Mouse (Mus musculus) liver, embryonic 14.5 days (tissue): ENCODE measurements around the gene Pacs2. TPM values are rescaled to one million over a fixed set of nuclear protein-coding genes. Genes with fewer than 3 reads are reported as not detected.

ENCODE experiments used
- ATAC-seq: fragments of 200-750 bp; cut with Nextera tagmentation; 2 replicates; pipeline ENCODE4 v1.8.0; 2017; ENCODE audit warnings: moderate number of reproducible peaks, mild to moderate bottlenecking, moderate library complexity; ENCODE audit not compliant: insufficient read depth
- DNase-seq, 3 experiments: peaks; one replicate each; pipeline ENCODE4 v3.0.0-alpha.2; 2012 to 2013; ENCODE audit warnings: low read depth in 3 of 3, low spot score in 3 of 3
- H3K27ac ChIP-seq: fragments of 300-500 bp; sonication (generic); 2 replicates; pipeline ENCODE4 v1.5.1; 2014; ENCODE audit warnings: moderate library complexity, mild to moderate bottlenecking, control low read depth, inconsistent platforms
- H3K27me3 ChIP-seq: fragments of 300-500 bp; sonication (generic); 2 replicates; pipeline ENCODE4 v1.6.1; 2014; ENCODE audit warnings: mild to moderate bottlenecking, low read length, moderate library complexity; ENCODE audit not compliant: control insufficient read depth, insufficient read depth
- H3K36me3 ChIP-seq: fragments of 300-500 bp; sonication (generic); replicated peaks from 2 replicates; pipeline ENCODE4 v1.6.1; 2014; ENCODE audit warnings: low read depth; ENCODE audit not compliant: control insufficient read depth, insufficient read depth
- H3K4me1 ChIP-seq, 2 experiments: fragments of 200-500 bp in 1 of 2; fragments of 300-500 bp in 1 of 2; sonication (generic) in 1 of 2; replicated peaks; 2 replicates each; pipeline ENCODE4 v1.6.1; 2012 to 2014; ENCODE audit warnings: antibody characterized with exemption in 1 of 2, inconsistent platforms in 1 of 2, low read length in 1 of 2; ENCODE audit not compliant: control insufficient read depth in 2 of 2, insufficient read depth in 2 of 2
- H3K4me2 ChIP-seq: fragments of 300-500 bp; sonication (generic); 2 replicates; pipeline ENCODE4 v1.6.1; 2014; ENCODE audit warnings: low read depth, mild to moderate bottlenecking, control low read depth, moderate library complexity
- H3K4me3 ChIP-seq, 2 experiments: fragments of 200-500 bp in 1 of 2; fragments of 300-500 bp in 1 of 2; sonication (generic) in 1 of 2; 2 replicates each; pipeline ENCODE4 v1.5.1; 2012 to 2014; ENCODE audit warnings: low read depth in 2 of 2, low read length in 2 of 2, mild to moderate bottlenecking in 2 of 2, control low read depth in 1 of 2, inconsistent platforms in 1 of 2, moderate library complexity in 1 of 2; ENCODE audit not compliant: insufficient read depth in 1 of 2
- H3K9ac ChIP-seq: fragments of 300-500 bp; sonication (generic); replicated peaks from 2 replicates; pipeline ENCODE4 v1.6.1; 2014; ENCODE audit warnings: mild to moderate bottlenecking, control low read depth, moderate library complexity
- H3K9me3 ChIP-seq: fragments of 300-500 bp; sonication (generic); 2 replicates; pipeline ENCODE4 v1.6.1; 2016; ENCODE audit warnings: low read length, mixed read lengths; ENCODE audit not compliant: control insufficient read depth
- CTCF ChIP-seq: IDR thresholded peaks from 2 replicates; pipeline ENCODE4 v1.5.1; 2016; ENCODE audit warnings: antibody characterized with exemption, low read depth, control low read depth
- EP300 ChIP-seq: IDR thresholded peaks from 2 replicates; pipeline ENCODE4 v1.6.1; 2016; ENCODE audit warnings: antibody characterized with exemption, low read depth
- WGBS: fragments of 180-500 bp; shearing (Covaris S2); extraction: QIAGEN DNeasy Blood & Tissue Kit; methylation state at CpG from one replicate; pipeline ENCODE4 v1.1.7; 2014; ENCODE audit not compliant: insufficient replicate concordance; 5-methylcytosine and 5-hydroxymethylcytosine counted together
- polyA plus RNA-seq, 2 experiments: library from polyadenylated mRNA; depleted of rRNA in 1 of 2; stranded (reverse) in 1 of 2; unstranded in 1 of 2; fragments of >200 nt; fragmentation: Nextera tagmentation in 1 of 2; extraction: Ambion mirVana in 1 of 2; gene quantifications; 2 replicates each; pipeline versions ENCODE4 v1.2.1 to v1.2.3; 2012 to 2014

Gene Pacs2
- polyA plus RNA-seq (2012; rRNA removed) (9.1 and 11.7 TPM in 2 replicates), polyA plus RNA-seq (2014; fragmentation: Nextera tagmentation; extraction: Ambion mirVana) (3.7 and 5.4 TPM in 2 replicates)

DNA sequence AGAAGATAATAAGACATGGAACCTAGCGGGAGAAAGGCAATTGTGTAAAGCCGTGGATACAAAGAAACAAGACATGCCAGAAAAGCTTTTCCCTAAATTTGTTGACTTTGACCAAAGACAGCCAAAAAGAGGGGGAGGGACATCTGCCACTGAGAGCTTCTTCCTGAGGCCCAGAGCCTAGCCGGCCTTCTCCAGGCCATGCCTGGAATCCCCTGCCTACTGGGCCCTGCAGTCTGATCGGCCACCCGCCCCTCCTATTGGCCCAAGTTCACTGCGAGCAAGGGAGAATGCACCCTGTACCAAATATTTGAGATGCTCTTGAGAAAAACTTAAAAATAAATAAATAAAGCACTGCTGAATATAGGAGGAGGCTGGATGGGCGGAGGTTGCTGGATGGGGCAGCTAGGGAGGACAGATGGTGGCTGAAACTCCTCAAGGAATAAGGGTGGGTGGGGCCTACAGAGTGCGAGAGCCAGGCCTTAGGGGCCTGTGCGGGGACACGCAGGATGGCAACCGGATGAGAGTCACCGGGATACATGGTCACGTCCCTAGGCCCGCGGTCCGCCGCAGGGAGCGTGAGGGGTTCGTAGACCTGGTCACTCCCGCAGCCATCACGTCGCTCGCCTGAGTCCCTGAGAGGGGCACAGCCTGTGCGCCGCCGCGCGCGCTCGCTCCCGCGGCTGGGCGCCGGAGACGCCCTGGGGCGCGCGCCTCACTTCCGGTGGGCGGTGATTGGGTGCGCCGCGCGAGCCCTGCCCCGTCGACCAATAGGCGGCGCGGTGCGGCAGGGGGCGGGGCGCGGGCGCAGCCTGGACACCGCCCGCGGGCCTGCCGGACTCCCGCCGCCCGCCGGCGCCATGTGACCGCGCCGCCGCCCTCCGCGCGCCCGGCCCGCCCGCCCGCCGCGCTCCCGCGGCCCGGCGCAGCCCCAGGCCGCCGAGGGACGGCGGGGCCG is at the start of gene Pacs2:
Pacs2 (plus strand) TSS at position 905 of the 955 bp plus-strand sequence.
- Histone ChIP-seq H3K27ac (peak within 1 kb of the TSS; percentile 70), H3K27me3 (no peaks in the 10 kb centered on the region), H3K4me1 (peaks cover 3 to 17% of the 10 kb centered on the region in 2 experiments; a peak in 3 of 4 replicates), H3K36me3 (no peaks in the 10 kb centered on the region), H3K4me3 (peak within 1 kb of the TSS; percentile 74 to 85), H3K9me3 (no peaks in the 10 kb centered on the region), H3K4me2 (peak within 1 kb of the TSS; percentile 93), H3K9ac (peak within 1 kb of the TSS; percentile 88)
- peak; percentile 92 for ATAC-seq
- TF ChIP-seq CTCF (no peak), EP300 (no peak)
- 5% methylated on average over 60 of the region's 85 CpGs for WGBS
- DNase-seq = peak; percentile 86 to 90 (median 88)

- Histone ChIP-seq H3K9me3 (no peaks in the 10 kb centered on the region), H3K9ac (no peak overlapping the region), H3K4me1 (no peaks in the 10 kb centered on the region), H3K4me3 (no peak overlapping the region), H3K27me3 (no peaks in the 10 kb centered on the region), H3K36me3 (peaks cover 71% of the 10 kb centered on the region), H3K27ac (no peak overlapping the region), H3K4me2 (no peak overlapping the region)
- DNase-seq (no peak), ATAC-seq (no peak)
- WGBS = 89% methylated on average over 13 of the region's 13 CpGs
- no peak for TF ChIP-seq CTCF
These were observed 48.5 kb upstream of the Pacs2 start for GRCm38 (mm10) chr12:112965783-112966182.

- Histone ChIP-seq H3K9ac (no peak overlapping the region), H3K4me1 (no peaks in the 10 kb centered on the region), H3K4me2 (no peak overlapping the region), H3K9me3 (no peaks in the 10 kb centered on the region), H3K27ac (no peak overlapping the region), H3K36me3 (peaks cover 58% of the 10 kb centered on the region), H3K4me3 (no peak overlapping the region), H3K27me3 (no peaks in the 10 kb centered on the region)
- no peak for ATAC-seq
- DNase-seq = no peak
- TF ChIP-seq CTCF (no peak), EP300 (no peak)
- 75% methylated on average over 8 of the region's 8 CpGs for WGBS
These were observed 45.4 kb upstream of the Pacs2 start for GRCm38 (mm10) chr12:112968943-112969342.

DNA sequence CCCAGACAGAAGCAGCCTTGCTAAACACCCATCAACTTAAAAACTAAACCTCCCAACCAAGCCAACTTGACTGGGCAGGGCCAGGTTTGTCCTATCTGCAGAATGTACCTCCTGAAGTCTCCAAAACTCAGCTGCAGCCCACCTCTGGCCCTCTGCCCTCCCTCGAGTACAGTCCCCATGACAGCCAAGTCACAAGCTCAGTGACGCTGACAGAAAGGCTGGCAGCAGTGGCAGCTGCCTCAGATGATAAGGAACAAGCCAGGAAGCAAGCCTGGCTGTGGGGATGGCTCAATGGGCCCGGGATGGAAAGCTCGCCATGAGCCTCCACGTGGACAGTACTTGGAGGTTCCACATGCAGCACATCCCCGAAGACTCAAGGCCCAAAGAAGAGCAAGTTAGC is 44.7 kb upstream of the Pacs2 start:
- Histone ChIP-seq H3K9me3 (no peaks in the 10 kb centered on the region), H3K4me1 (no peaks in the 10 kb centered on the region), H3K4me2 (no peak overlapping the region), H3K27ac (no peak overlapping the region), H3K27me3 (no peaks in the 10 kb centered on the region), H3K9ac (no peak overlapping the region; the same call in 1 of the 2 replicates), H3K4me3 (no peak overlapping the region), H3K36me3 (peaks cover 58% of the 10 kb centered on the region)
- ATAC-seq (no peak), DNase-seq (no peak)
- no peak for TF ChIP-seq EP300
- TF ChIP-seq CTCF = no peak
- 52% methylated on average over 6 of the region's 6 CpGs for WGBS

DNA sequence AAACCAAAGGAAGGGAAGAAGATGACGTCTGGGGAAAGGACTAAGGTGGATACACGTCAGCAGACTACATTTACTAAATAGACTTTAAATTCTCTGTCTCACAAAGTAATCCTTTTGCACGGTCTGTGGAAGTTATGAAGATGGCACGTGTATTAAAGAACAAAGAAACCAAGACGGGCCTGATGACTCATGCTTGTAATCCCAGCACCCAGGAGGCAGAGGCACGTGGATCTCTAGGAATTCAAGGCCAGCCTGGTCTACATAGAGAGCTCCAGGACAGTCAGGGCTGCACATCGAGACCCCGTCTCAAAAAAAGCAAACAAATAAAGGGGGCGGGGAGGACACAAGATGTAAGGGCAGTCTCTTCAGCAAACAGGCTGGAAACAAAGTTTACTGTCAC is 39.6 kb upstream of the Pacs2 start:
- no peaks in the 10 kb centered on the region for H3K27me3 ChIP-seq
- H3K4me2 ChIP-seq = no peak overlapping the region
- H3K4me3 ChIP-seq = no peak overlapping the region
- WGBS = 81% methylated on average over 9 of the region's 9 CpGs
- H3K4me1 ChIP-seq = peaks cover 0 to 3% of the 10 kb centered on the region in 2 experiments; a peak in 1 of 4 replicates
- no peak overlapping the region for H3K9ac ChIP-seq
- DNase-seq (no peak), ATAC-seq (no peak)
- no peak overlapping the region for H3K27ac ChIP-seq
- TF ChIP-seq CTCF = no peak
- no peaks in the 10 kb centered on the region for H3K9me3 ChIP-seq
- peaks cover 36% of the 10 kb centered on the region for H3K36me3 ChIP-seq
